Mouse (Mus musculus) heart, adult 2 months (tissue): ENCODE measurements around the gene Sec24d.

Source experiments
- CTCF ChIP-seq: fragments of 200-600 bp; IDR thresholded peaks from 2 replicates; pipeline ENCODE4 v1.8.1; 2022; ENCODE audit warnings: antibody characterized with exemption, mild to moderate bottlenecking, moderate library complexity
- EP300 ChIP-seq: fragments of 200-500 bp; IDR thresholded peaks from 2 replicates; pipeline ENCODE4 v1.6.1; 2011; ENCODE audit warnings: low read depth, low read length, control low read depth; ENCODE audit not compliant: insufficient read depth

GRCm38 (mm10) chr3:123312477-123313062 lies 45.3 kb downstream of the Sec24d start:
- TF ChIP-seq CTCF (no peak), EP300 (no peak)
